Mouse (Mus musculus) liver, adult (tissue): ENCODE measurements around the gene Rfx4.

Source experiments
- GATA4 ChIP-seq: IDR thresholded peaks from 2 replicates; pipeline ENCODE4 v1.6.1; 2014; ENCODE audit warnings: mild to moderate bottlenecking, low read length; ENCODE audit not compliant: insufficient replicate concordance

The Rfx4 gene

GRCm38 (mm10) chr10:84755786-84756203 is at the start of gene Rfx4:
Gene Rfx4 (plus strand): TSS chr10:84756062.
- no peak for TF ChIP-seq GATA4

- TF ChIP-seq GATA4, result no peak
Observed at GRCm38 (mm10) chr10:84706543-84706942, 49.3 kb upstream of the Rfx4 start.

GRCm38 (mm10) chr10:84707226-84707625 is 48.6 kb upstream of the Rfx4 start:
- no peak for TF ChIP-seq GATA4

- TF ChIP-seq GATA4, result no peak
Observed at GRCm38 (mm10) chr10:84707752-84708530, 47.9 kb upstream of the Rfx4 start.

- TF ChIP-seq GATA4, result no peak
Observed at GRCm38 (mm10) chr10:84710192-84710591, 45.7 kb upstream of the Rfx4 start.

GRCm38 (mm10) chr10:84710827-84711226 is 45.0 kb upstream of the Rfx4 start:
- no peak for TF ChIP-seq GATA4

- TF ChIP-seq GATA4, result no peak
Observed at GRCm38 (mm10) chr10:84711479-84711878, 44.4 kb upstream of the Rfx4 start.

- no peak for TF ChIP-seq GATA4
Observed at GRCm38 (mm10) chr10:84711940-84712339, 43.9 kb upstream of the Rfx4 start.

- no peak for TF ChIP-seq GATA4
Observed at GRCm38 (mm10) chr10:84712532-84712931, 43.3 kb upstream of the Rfx4 start.

- TF ChIP-seq GATA4, result no peak
Observed at GRCm38 (mm10) chr10:84713043-84713442, 42.8 kb upstream of the Rfx4 start.

- TF ChIP-seq GATA4, result no peak
Observed at GRCm38 (mm10) chr10:84715639-84716038, 40.2 kb upstream of the Rfx4 start.

- TF ChIP-seq GATA4, result no peak
Observed at GRCm38 (mm10) chr10:84716581-84716980, 39.3 kb upstream of the Rfx4 start.

GRCm38 (mm10) chr10:84722711-84723110 is 33.2 kb upstream of the Rfx4 start:
- TF ChIP-seq GATA4, result no peak

GRCm38 (mm10) chr10:84727005-84727404 is 28.9 kb upstream of the Rfx4 start:
- no peak for TF ChIP-seq GATA4

- TF ChIP-seq GATA4, result no peak
Observed at GRCm38 (mm10) chr10:84727760-84728159, 28.1 kb upstream of the Rfx4 start.

- no peak for TF ChIP-seq GATA4
Observed at GRCm38 (mm10) chr10:84730078-84730477, 25.8 kb upstream of the Rfx4 start.

GRCm38 (mm10) chr10:84730956-84731355 is 24.9 kb upstream of the Rfx4 start:
- TF ChIP-seq GATA4, result no peak
